Mouse (Mus musculus) small intestine, adult 2 months (tissue): Measurements from ENCODE around the gene Pde7b. TPM values are rescaled to one million over a fixed set of nuclear protein-coding genes. Genes with fewer than 3 reads are reported as not detected.

Source experiments
- H3K27ac ChIP-seq: fragments of 200-500 bp; 2 replicates; pipeline ENCODE4 v1.5.1; 2012; ENCODE audit warnings: low read depth, low read length, control low read depth, inconsistent platforms; ENCODE audit not compliant: insufficient read depth
- H3K27me3 ChIP-seq: fragments of 200-500 bp; 2 replicates; pipeline ENCODE4 v1.6.1; 2012; ENCODE audit warnings: mild to moderate bottlenecking, moderate library complexity, low read length, inconsistent platforms; ENCODE audit not compliant: control insufficient read depth, insufficient read depth
- H3K36me3 ChIP-seq: fragments of 200-500 bp; 2 replicates; pipeline ENCODE4 v1.6.1; 2012; ENCODE audit warnings: mild to moderate bottlenecking, low read length, control low read depth, inconsistent platforms; ENCODE audit not compliant: control insufficient read depth, insufficient read depth
- H3K4me1 ChIP-seq: fragments of 200-500 bp; 2 replicates; pipeline ENCODE4 v1.6.1; 2012; ENCODE audit warnings: low read length, inconsistent platforms, mixed read lengths; ENCODE audit not compliant: control insufficient read depth, insufficient read depth, insufficient read length
- H3K4me3 ChIP-seq: fragments of 200-500 bp; 2 replicates; pipeline ENCODE4 v1.5.1; 2012; ENCODE audit warnings: low read depth, mild to moderate bottlenecking, control low read depth, inconsistent platforms, low read length, moderate library complexity
- CTCF ChIP-seq: fragments of 200-500 bp; IDR thresholded peaks from 2 replicates; pipeline ENCODE4 v1.5.1; 2012; ENCODE audit warnings: low read depth, mild to moderate bottlenecking, control low read depth, inconsistent platforms, low read length, moderate library complexity, mixed read lengths; ENCODE audit not compliant: insufficient replicate concordance, insufficient read length; ENCODE audit errors: extremely low read depth
- POLR2A ChIP-seq: fragments of 200-500 bp; IDR thresholded peaks from 2 replicates; pipeline ENCODE4 v1.6.1; 2012; ENCODE audit warnings: low read depth, mild to moderate bottlenecking, control low read depth, inconsistent platforms, low read length, moderate library complexity
- WGBS: fragments of 180-500 bp; shearing (Covaris S2); methylation state at CpG from one replicate; pipeline ENCODE4 v1.1.7; 2018; 5-methylcytosine and 5-hydroxymethylcytosine counted together
- polyA plus RNA-seq: library from polyadenylated mRNA; depleted of rRNA; stranded (reverse); fragments of >200 nt; gene quantifications from 2 replicates; pipeline ENCODE4 v1.2.3, GENCODE M21; 2012

The Pde7b gene
- polyA plus RNA-seq, 1 experiment = 2.7 TPM

DNA sequence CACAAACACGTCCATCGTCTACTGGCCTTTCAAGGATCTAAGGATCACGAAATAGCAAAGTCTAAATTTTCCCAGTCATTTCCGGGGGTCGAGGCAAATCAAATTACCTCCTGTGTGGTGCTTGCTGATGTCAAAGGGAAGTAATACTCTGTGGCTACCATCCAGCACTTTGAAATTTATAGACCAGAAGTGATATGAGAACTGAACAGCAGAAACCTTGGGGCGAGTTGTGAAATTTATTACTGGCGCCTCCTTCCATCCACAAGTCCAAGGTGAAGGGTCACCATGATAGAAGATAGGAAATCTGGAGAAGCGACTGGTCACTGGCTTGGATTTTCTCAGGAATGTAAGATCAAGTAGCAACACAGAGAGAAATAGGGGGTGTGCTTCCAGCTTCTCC lies 246.4 kb downstream of the Pde7b start:
- 42% methylated on average over 8 of the region's 8 CpGs for WGBS
- H3K27ac ChIP-seq = no peak overlapping the region
- no peaks in the 10 kb centered on the region for H3K27me3 ChIP-seq
- H3K4me1 ChIP-seq = peaks cover 4% of the 10 kb centered on the region
- no peak overlapping the region for H3K4me3 ChIP-seq
- TF ChIP-seq CTCF (no peak), POLR2A (no peak)
- H3K36me3 ChIP-seq = no peaks in the 10 kb centered on the region

DNA sequence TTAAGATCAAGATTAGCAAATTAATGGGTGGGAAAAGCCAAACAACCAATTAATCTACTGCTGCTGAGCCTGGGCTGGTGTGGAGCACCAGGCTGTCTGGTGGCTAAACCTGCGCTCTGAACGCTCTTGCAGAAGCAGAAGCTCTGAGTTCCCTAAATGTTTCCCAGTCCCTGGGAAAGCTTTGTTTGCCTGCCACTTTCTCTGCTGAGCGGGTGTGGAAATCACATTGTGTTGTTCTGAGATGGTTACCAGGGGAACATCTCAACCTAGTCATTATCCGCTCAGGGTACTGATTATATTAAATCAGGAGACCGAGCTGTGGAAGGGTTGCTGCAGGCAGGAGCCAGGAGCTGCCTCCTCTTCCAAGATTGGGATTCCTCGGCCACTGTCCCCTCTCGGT lies 250.0 kb downstream of the Pde7b start:
- H3K4me3 ChIP-seq = no peak overlapping the region
- no peak for TF ChIP-seq POLR2A
- TF ChIP-seq CTCF = no peak
- no peak overlapping the region for H3K27ac ChIP-seq
- peaks cover 6% of the 10 kb centered on the region for H3K4me1 ChIP-seq
- no peaks in the 10 kb centered on the region for H3K27me3 ChIP-seq
- WGBS = 80% methylated on average over 7 of the region's 7 CpGs
- H3K36me3 ChIP-seq = no peaks in the 10 kb centered on the region

DNA sequence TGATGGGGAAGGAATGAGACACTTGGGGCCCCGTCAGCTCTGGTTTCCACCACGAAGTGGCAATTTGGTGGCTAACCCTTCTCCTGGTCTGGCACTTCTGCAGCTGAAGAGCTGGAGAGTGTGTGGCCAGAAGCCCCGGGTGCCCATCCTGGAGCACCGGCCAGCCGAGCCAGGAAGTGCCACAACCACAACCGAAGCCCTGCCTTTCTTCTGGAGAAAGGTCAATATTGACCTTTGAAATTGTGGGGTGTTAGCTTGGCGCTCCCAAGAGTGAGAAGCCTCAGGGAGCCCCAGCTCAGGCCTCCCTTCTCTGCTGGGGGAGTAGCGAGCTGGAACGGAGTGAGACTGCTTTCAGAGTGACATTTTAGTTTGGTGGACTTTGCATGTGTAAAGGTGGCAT lies 250.8 kb downstream of the Pde7b start:
- Histone ChIP-seq H3K4me3 (peak overlapping the region; percentile 14; the same call in 1 of the 2 replicates), H3K27me3 (no peaks in the 10 kb centered on the region), H3K27ac (no peak overlapping the region), H3K36me3 (no peaks in the 10 kb centered on the region), H3K4me1 (peaks cover 6% of the 10 kb centered on the region)
- TF ChIP-seq CTCF = no peak
- no peak for TF ChIP-seq POLR2A
- 42% methylated on average over 9 of the region's 9 CpGs for WGBS

DNA sequence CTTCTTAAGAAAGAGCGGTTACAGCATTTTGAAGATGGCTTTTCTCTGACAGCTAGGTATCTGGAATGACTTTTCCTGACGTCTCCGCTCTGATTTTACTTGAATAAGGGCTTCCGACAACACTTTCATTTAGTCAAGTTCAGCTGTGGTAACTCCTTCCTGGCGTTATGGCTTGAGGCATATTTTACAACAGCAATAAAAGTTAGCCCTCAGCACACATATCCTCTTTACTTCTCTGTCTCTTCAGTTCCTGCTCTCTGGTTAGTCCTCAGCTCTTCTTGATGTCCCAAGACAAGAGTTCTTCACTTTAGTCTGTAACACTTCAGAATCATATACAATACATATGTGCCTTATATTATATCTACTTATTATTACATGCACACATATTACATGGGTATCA lies 251.4 kb downstream of the Pde7b start:
- peaks cover 6% of the 10 kb centered on the region for H3K4me1 ChIP-seq
- no peak overlapping the region for H3K27ac ChIP-seq
- no peak overlapping the region for H3K4me3 ChIP-seq
- TF ChIP-seq POLR2A (no peak), CTCF (no peak)
- H3K36me3 ChIP-seq = no peaks in the 10 kb centered on the region
- H3K27me3 ChIP-seq = no peaks in the 10 kb centered on the region
- WGBS = 38% methylated on average over 5 of the region's 5 CpGs

DNA sequence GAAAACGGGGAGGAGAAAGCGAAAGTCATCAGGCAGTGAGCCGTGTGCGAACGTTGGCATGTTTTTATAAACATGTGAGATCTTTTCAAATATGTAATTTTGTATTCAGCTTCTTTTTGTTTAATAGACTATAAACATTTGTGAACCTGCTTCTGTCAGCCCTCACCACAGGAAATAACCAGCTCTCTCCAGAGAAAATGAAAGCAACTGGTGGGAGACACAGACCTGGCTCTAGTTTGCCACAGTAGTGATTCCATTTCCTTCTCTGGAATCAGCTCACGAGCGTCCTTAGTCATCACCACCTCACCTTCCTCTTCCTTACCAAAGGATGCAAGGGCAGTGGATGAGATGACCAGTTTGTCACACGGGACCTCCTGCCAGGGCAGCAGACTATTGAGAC lies 252.9 kb downstream of the Pde7b start:
- Histone ChIP-seq H3K27ac (no peak overlapping the region), H3K4me3 (no peak overlapping the region)
- WGBS = 60% methylated on average over 8 of the region's 8 CpGs

DNA sequence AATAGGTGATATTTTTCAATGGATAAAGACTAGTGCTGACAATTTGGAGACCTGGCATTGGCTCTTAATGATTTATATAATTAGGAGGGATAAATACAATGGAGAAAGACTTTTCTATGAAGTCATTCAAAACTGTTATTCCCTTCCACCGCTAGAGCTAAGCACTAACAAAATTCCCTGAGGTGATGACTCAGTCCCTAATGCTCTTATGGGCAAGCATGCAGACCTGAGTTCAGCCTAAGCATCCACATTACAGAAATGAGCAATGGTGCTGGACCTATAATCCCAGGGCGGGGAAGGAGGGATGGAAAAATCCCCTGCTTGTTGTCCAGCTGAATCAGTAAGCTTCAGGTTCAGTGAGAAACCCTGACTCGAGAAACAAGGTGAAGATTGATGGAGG lies 260.2 kb downstream of the Pde7b start:
- Histone ChIP-seq H3K4me3 (no peak overlapping the region), H3K27ac (no peak overlapping the region), H3K27me3 (no peaks in the 10 kb centered on the region), H3K36me3 (no peaks in the 10 kb centered on the region), H3K4me1 (no peaks in the 10 kb centered on the region)
- 65% methylated on average over 3 of the region's 3 CpGs for WGBS
- TF ChIP-seq CTCF (no peak), POLR2A (no peak)

More for the DNA sequence above, 252.9 kb downstream of the Pde7b start:
- TF ChIP-seq POLR2A = no peak
- no peak for TF ChIP-seq CTCF
- Histone ChIP-seq H3K27me3 (no peaks in the 10 kb centered on the region), H3K4me1 (peaks cover 6% of the 10 kb centered on the region), H3K36me3 (no peaks in the 10 kb centered on the region)

GRCm38 (mm10) chr10:20463941-20464340 lies 260.9 kb downstream of the Pde7b start:
- H3K27me3 ChIP-seq = no peaks in the 10 kb centered on the region
- H3K36me3 ChIP-seq = no peaks in the 10 kb centered on the region
- 81% methylated on average over 1 of the region's 1 CpGs for WGBS
- H3K27ac ChIP-seq = no peak overlapping the region
- H3K4me1 ChIP-seq = no peaks in the 10 kb centered on the region
- H3K4me3 ChIP-seq = no peak overlapping the region
- no peak for TF ChIP-seq POLR2A
- no peak for TF ChIP-seq CTCF

GRCm38 (mm10) chr10:20462596-20462995 lies 262.3 kb downstream of the Pde7b start:
- Histone ChIP-seq H3K4me3 (no peak overlapping the region), H3K36me3 (no peaks in the 10 kb centered on the region), H3K4me1 (no peaks in the 10 kb centered on the region), H3K27me3 (no peaks in the 10 kb centered on the region), H3K27ac (no peak overlapping the region)
- 69% methylated on average over 4 of the region's 4 CpGs for WGBS
- no peak for TF ChIP-seq POLR2A
- no peak for TF ChIP-seq CTCF
